Mouse (Mus musculus) heart, postnatal 0 days (tissue): ENCODE measurements around the gene Creb1. TPM values are rescaled to one million over a fixed set of nuclear protein-coding genes. Genes with fewer than 3 reads are reported as not detected.

Experiments
- ATAC-seq: fragments of 200-750 bp; cut with Nextera tagmentation; 2 replicates; pipeline ENCODE4 v1.8.0; 2017; ENCODE audit warnings: low read depth, moderate number of reproducible peaks, moderate library complexity; ENCODE audit not compliant: insufficient read depth
- DNase-seq: peaks from one replicate; pipeline ENCODE4 v3.0.0-alpha.2; 2016; ENCODE audit warnings: low spot score
- H3K27ac ChIP-seq: fragments of 300-500 bp; sonication (generic); 2 replicates; pipeline ENCODE4 v1.5.1; 2014; ENCODE audit warnings: low read depth, mild to moderate bottlenecking
- H3K27me3 ChIP-seq: fragments of 300-500 bp; sonication (generic); 2 replicates; pipeline ENCODE4 v1.6.1; 2014; ENCODE audit warnings: low read length, mixed read lengths; ENCODE audit not compliant: control insufficient read depth, insufficient read depth
- H3K36me3 ChIP-seq: fragments of 300-500 bp; sonication (generic); replicated peaks from 2 replicates; pipeline ENCODE4 v1.6.1; 2014; ENCODE audit warnings: low read length, mixed read lengths; ENCODE audit not compliant: control insufficient read depth, insufficient read depth
- H3K4me1 ChIP-seq: fragments of 300-500 bp; sonication (generic); 2 replicates; pipeline ENCODE4 v1.6.1; 2014; ENCODE audit warnings: antibody characterized with exemption; ENCODE audit not compliant: control insufficient read depth, insufficient read depth
- H3K4me2 ChIP-seq: fragments of 300-500 bp; sonication (generic); 2 replicates; pipeline ENCODE4 v1.6.1; 2014; ENCODE audit warnings: low read depth, mild to moderate bottlenecking, low read length, moderate library complexity
- H3K4me3 ChIP-seq: fragments of 300-500 bp; sonication (generic); 2 replicates; pipeline ENCODE4 v1.5.1; 2014; ENCODE audit warnings: low read depth, low read length
- H3K9ac ChIP-seq: fragments of 300-500 bp; sonication (generic); replicated peaks from 2 replicates; pipeline ENCODE4 v1.6.1; 2014; ENCODE audit warnings: low read depth, low read length, mixed read lengths
- H3K9me3 ChIP-seq: fragments of 300-500 bp; sonication (generic); replicated peaks from 2 replicates; pipeline ENCODE4 v1.6.1; 2016; ENCODE audit warnings: low read length; ENCODE audit not compliant: control insufficient read depth
- CTCF ChIP-seq: IDR thresholded peaks from 2 replicates; pipeline ENCODE4 v1.5.1; 2016; ENCODE audit warnings: antibody characterized with exemption, control low read depth, low read depth
- EP300 ChIP-seq: IDR thresholded peaks from 2 replicates; pipeline ENCODE4 v1.6.1; 2016; ENCODE audit warnings: antibody characterized with exemption, low read depth
- WGBS: fragments of 180-500 bp; shearing (Covaris S2); extraction: QIAGEN DNeasy Blood & Tissue Kit; methylation state at CpG from one replicate; pipeline ENCODE4 v1.1.7; 2014; 5-methylcytosine and 5-hydroxymethylcytosine counted together
- polyA plus RNA-seq: library from polyadenylated mRNA; unstranded; fragments of >200 nt; fragmentation: Nextera tagmentation; extraction: Ambion mirVana; gene quantifications from 2 replicates; pipeline ENCODE4 v1.2.1, GENCODE M21; 2015
- total RNA-seq: library from RNA; depleted of rRNA; stranded (reverse); fragments of >200 nt; gene quantifications from 2 replicates; pipeline ENCODE4 v1.2.3, GENCODE M21; 2014; ENCODE audit warnings: low replicate concordance

Creb1 gene
- total and polyA plus RNA-seq, 2 experiments from 2014 or later: 11.2 to 37.4 TPM

DNA sequence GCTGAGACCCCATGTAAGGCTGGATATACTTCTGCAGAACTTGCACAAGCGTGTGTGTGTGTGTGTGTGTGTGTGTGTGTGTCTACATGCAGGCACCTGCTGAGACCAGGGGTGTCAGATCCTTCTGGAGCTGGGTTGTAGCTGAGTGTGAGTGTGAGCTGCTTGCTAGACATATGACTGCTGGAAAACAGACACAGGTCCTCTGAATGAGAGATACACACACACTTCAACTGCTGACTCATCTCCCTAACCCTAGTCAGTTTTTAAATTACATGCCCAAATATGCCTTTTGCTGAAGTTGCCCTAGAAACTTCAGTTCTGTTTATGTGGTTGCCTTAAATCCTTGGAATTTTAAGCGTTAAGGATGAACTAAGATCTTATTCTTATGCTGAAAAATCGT lies 13.6 kb downstream of the Creb1 start:
- 70% methylated on average over 3 of the region's 3 CpGs for WGBS
- H3K27me3 ChIP-seq: no peaks in the 10 kb centered on the region
- no peaks in the 10 kb centered on the region for H3K9me3 ChIP-seq
- no peak overlapping the region for H3K4me3 ChIP-seq
- H3K4me2 ChIP-seq: no peak overlapping the region
- no peaks in the 10 kb centered on the region for H3K4me1 ChIP-seq
- ATAC-seq (no peak), DNase-seq (no peak)
- H3K9ac ChIP-seq: no peak overlapping the region
- no peak overlapping the region for H3K27ac ChIP-seq
- no peaks in the 10 kb centered on the region; the same call in 1 of the 2 replicates for H3K36me3 ChIP-seq
- TF ChIP-seq CTCF: no peak
- no peak for TF ChIP-seq EP300

DNA sequence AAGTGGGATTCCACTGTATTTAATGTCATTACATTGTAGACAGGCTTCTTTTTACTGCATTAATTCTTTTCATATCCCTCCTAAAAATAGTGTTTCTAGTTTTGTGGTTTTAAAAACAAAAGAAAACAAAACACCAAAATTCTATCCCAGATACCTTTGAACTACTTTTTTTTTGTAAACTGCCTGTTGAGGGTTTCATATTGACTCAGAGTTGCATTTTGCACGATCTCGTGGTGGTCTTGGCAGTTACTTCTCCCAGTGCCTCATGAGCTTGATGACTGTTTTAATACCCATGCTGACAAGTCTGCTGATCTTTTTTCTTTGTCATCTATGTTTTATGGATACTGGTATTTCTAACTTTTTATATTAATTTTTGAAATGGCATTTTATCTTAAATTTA lies 16.9 kb downstream of the Creb1 start:
- Histone ChIP-seq H3K9ac (no peak overlapping the region), H3K36me3 (peaks cover 7% of the 10 kb centered on the region; the same call in 1 of the 2 replicates), H3K4me3 (no peak overlapping the region), H3K27me3 (no peaks in the 10 kb centered on the region), H3K27ac (no peak overlapping the region), H3K9me3 (no peaks in the 10 kb centered on the region), H3K4me1 (no peaks in the 10 kb centered on the region), H3K4me2 (no peak overlapping the region)
- DNase-seq (no peak), ATAC-seq (no peak)
- no peak for TF ChIP-seq EP300
- no peak for TF ChIP-seq CTCF
- WGBS: 67% methylated on average over 2 of the region's 2 CpGs

- 25% methylated on average over 2 of the region's 2 CpGs for WGBS
Observed at GRCm38 (mm10) chr1:64551908-64552307, 19.5 kb downstream of the Creb1 start.

GRCm38 (mm10) chr1:64560105-64560504 lies 27.7 kb downstream of the Creb1 start:
- no peak for DNase-seq
- Histone ChIP-seq H3K27ac (no peak overlapping the region), H3K4me1 (no peaks in the 10 kb centered on the region), H3K9ac (no peak overlapping the region), H3K4me3 (no peak overlapping the region), H3K4me2 (no peak overlapping the region), H3K36me3 (peaks cover 36% of the 10 kb centered on the region), H3K27me3 (no peaks in the 10 kb centered on the region), H3K9me3 (no peaks in the 10 kb centered on the region)
- TF ChIP-seq EP300: no peak
- WGBS: 75% methylated on average over 3 of the region's 3 CpGs
- ATAC-seq: no peak

More at GRCm38 (mm10) chr1:64551908-64552307, 19.5 kb downstream of the Creb1 start:
- Histone ChIP-seq H3K9ac (no peak overlapping the region), H3K27ac (no peak overlapping the region), H3K4me1 (no peaks in the 10 kb centered on the region), H3K9me3 (no peaks in the 10 kb centered on the region), H3K4me2 (no peak overlapping the region), H3K27me3 (no peaks in the 10 kb centered on the region), H3K4me3 (no peak overlapping the region), H3K36me3 (peaks cover 18% of the 10 kb centered on the region; the same call in 1 of the 2 replicates)
- TF ChIP-seq EP300: no peak
- no peak for TF ChIP-seq CTCF
- ATAC-seq: no peak
- no peak for DNase-seq

GRCm38 (mm10) chr1:64568206-64568605 lies 35.8 kb downstream of the Creb1 start:
- Histone ChIP-seq H3K4me1 (no peaks in the 10 kb centered on the region), H3K4me2 (no peak overlapping the region), H3K9me3 (no peaks in the 10 kb centered on the region), H3K27ac (no peak overlapping the region), H3K4me3 (no peak overlapping the region), H3K27me3 (no peaks in the 10 kb centered on the region), H3K36me3 (peaks cover 47% of the 10 kb centered on the region), H3K9ac (no peak overlapping the region)
- no peak for ATAC-seq
- no peak for TF ChIP-seq CTCF
- no peak for TF ChIP-seq EP300
- no peak for DNase-seq

- no peak for ATAC-seq
- H3K4me2 ChIP-seq: no peak overlapping the region
- WGBS: 89% methylated on average over 7 of the region's 7 CpGs
Observed at GRCm38 (mm10) chr1:64576022-64576421, 43.6 kb downstream of the Creb1 start.

More at GRCm38 (mm10) chr1:64576022-64576421, 43.6 kb downstream of the Creb1 start:
- TF ChIP-seq CTCF: no peak
- no peak for TF ChIP-seq EP300
- no peak overlapping the region for H3K9ac ChIP-seq
- H3K4me3 ChIP-seq: no peak overlapping the region
- no peaks in the 10 kb centered on the region for H3K4me1 ChIP-seq
- H3K27ac ChIP-seq: no peak overlapping the region
- peaks cover 52% of the 10 kb centered on the region for H3K36me3 ChIP-seq
- no peaks in the 10 kb centered on the region for H3K9me3 ChIP-seq
- DNase-seq: no peak
- H3K27me3 ChIP-seq: no peaks in the 10 kb centered on the region
